Mouse (Mus musculus) lung, embryonic 15.5 days (tissue): ENCODE results near the gene Akap6. TPM values are rescaled to one million over a fixed set of nuclear protein-coding genes. Genes with fewer than 3 reads are reported as not detected.
A peak's percentile ranks its signal among the peaks of the same experiment; 100 is the strongest.

Source experiments
- ATAC-seq: fragments of 200-750 bp; cut with Nextera tagmentation; 2 replicates; pipeline ENCODE4 v1.8.0; 2017; ENCODE audit warnings: moderate number of reproducible peaks, borderline replicate concordance; ENCODE audit not compliant: low FRiP score, low TSS enrichment; ENCODE audit errors: extremely low read depth
- H3K27ac ChIP-seq: fragments of 300-500 bp; sonication (generic); 2 replicates; pipeline ENCODE4 v1.5.1; 2015; ENCODE audit warnings: moderate library complexity, mild to moderate bottlenecking, inconsistent platforms
- H3K27me3 ChIP-seq: fragments of 300-500 bp; sonication (generic); 2 replicates; pipeline ENCODE4 v1.6.1; 2015; ENCODE audit warnings: inconsistent platforms
- H3K36me3 ChIP-seq: fragments of 300-500 bp; sonication (generic); 2 replicates; pipeline ENCODE4 v1.6.1; 2015; ENCODE audit warnings: inconsistent platforms
- H3K4me1 ChIP-seq: fragments of 300-500 bp; sonication (generic); 2 replicates; pipeline ENCODE4 v1.6.1; 2015; ENCODE audit warnings: inconsistent platforms
- H3K4me2 ChIP-seq: fragments of 300-500 bp; sonication (generic); 2 replicates; pipeline ENCODE4 v1.6.1; 2015; ENCODE audit warnings: inconsistent platforms, mild to moderate bottlenecking, moderate library complexity
- H3K4me3 ChIP-seq: fragments of 300-500 bp; sonication (generic); 2 replicates; pipeline ENCODE4 v1.5.1; 2015; ENCODE audit warnings: mild to moderate bottlenecking, inconsistent platforms
- H3K9ac ChIP-seq: fragments of 300-500 bp; sonication (generic); 2 replicates; pipeline ENCODE4 v1.6.1; 2015; ENCODE audit warnings: inconsistent platforms
- H3K9me3 ChIP-seq: fragments of 300-500 bp; sonication (generic); 2 replicates; pipeline ENCODE4 v1.6.1; 2016; ENCODE audit warnings: inconsistent platforms
- WGBS: fragments of 180-500 bp; shearing (Covaris S2); methylation state at CpG from one replicate; pipeline ENCODE4 v1.1.7; 2015; 5-methylcytosine and 5-hydroxymethylcytosine counted together
- polyA plus RNA-seq: library from polyadenylated mRNA; unstranded; fragments of >200 nt; fragmentation: Nextera tagmentation; extraction: Ambion mirVana; gene quantifications from 2 replicates; pipeline ENCODE4 v1.2.1, GENCODE M21; 2015

The Akap6 gene
- polyA plus RNA-seq, 1 experiment from 2014 or later: 0.89 TPM

- Histone ChIP-seq H3K9me3 (no peaks in the 10 kb centered on the region), H3K36me3 (no peaks in the 10 kb centered on the region), H3K4me3 (no peak overlapping the region), H3K4me2 (no peak overlapping the region), H3K27ac (no peak overlapping the region), H3K4me1 (peaks cover 8% of the 10 kb centered on the region), H3K27me3 (no peaks in the 10 kb centered on the region), H3K9ac (no peak overlapping the region)
- 70% methylated on average over 11 of the region's 11 CpGs for WGBS
- no peak for ATAC-seq
These were observed 366.0 kb downstream of the Akap6 start for GRCm38 (mm10) chr12:53065031-53065785.

GRCm38 (mm10) chr12:53066321-53066720 is 367.1 kb downstream of the Akap6 start:
- peaks cover 2% of the 10 kb centered on the region; the same call in 1 of the 2 replicates for H3K4me1 ChIP-seq
- H3K9ac ChIP-seq: no peak overlapping the region
- no peak overlapping the region for H3K27ac ChIP-seq
- no peak overlapping the region for H3K4me3 ChIP-seq
- WGBS: 57% methylated on average over 9 of the region's 9 CpGs
- no peaks in the 10 kb centered on the region for H3K27me3 ChIP-seq
- H3K36me3 ChIP-seq: no peaks in the 10 kb centered on the region
- ATAC-seq: no peak
- H3K4me2 ChIP-seq: no peak overlapping the region
- no peaks in the 10 kb centered on the region for H3K9me3 ChIP-seq

DNA sequence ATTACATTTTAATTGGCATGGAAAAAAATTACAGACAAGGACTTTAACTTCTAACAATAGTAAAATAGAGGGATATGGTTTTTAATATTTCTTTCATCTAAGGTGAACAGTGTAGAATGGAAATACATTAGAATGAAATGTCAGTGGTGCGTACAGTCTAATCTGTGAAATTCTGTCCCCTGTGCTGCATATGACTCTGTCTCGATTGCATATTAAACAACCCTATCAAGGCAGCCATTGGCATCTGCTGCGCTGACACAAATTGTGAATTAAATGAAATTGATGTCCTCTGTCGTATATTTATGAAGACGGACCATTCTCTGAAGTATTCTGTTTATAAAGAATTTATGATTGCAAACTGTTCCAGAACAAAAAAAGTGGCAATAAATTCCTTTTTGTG is 371.7 kb downstream of the Akap6 start:
- Histone ChIP-seq H3K4me1 (no peaks in the 10 kb centered on the region), H3K9ac (no peak overlapping the region), H3K9me3 (no peaks in the 10 kb centered on the region), H3K4me2 (no peak overlapping the region), H3K27ac (no peak overlapping the region), H3K36me3 (no peaks in the 10 kb centered on the region), H3K4me3 (no peak overlapping the region), H3K27me3 (no peaks in the 10 kb centered on the region)
- no peak for ATAC-seq
- WGBS: 82% methylated on average over 5 of the region's 5 CpGs

DNA sequence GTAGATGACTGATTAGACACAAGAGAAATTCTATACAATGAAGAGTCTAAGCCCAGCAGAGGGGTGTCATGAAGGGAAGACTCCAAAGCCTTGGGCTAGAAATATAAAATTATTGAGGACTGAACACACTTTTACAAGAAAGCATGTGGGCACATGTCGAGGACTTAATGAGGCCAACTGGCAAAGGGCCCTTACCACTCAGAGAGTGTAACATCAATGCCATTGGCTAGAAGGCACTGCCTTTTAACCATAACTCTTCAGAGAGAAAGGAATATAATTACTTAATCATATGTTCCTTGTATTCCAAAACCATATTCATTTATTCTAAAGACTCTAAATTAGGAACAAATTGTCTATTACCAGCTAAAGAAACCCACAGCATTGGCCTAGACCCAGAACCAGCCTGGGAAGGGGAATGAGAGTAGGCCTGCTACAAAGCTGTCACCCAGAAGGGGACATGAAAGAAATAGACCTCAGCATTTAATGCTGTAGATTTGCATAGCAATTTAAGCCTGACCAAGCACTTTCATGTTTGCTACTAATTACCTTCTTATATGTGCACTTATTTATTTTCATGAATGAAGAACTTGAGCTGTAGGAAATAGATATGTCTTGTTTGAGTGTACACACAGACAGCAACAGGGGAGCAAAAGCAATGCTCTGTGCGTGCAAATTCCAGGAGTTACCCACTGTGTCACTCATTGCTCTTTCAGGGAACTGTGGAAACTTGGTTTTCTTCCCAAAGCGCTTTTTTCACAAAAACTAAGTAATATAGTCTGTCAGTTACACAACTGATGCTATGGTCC is 377.6 kb downstream of the Akap6 start:
- ATAC-seq: no peak
- Histone ChIP-seq H3K4me3 (no peak overlapping the region), H3K36me3 (no peaks in the 10 kb centered on the region), H3K9ac (no peak overlapping the region), H3K4me1 (no peaks in the 10 kb centered on the region), H3K9me3 (no peaks in the 10 kb centered on the region), H3K4me2 (no peak overlapping the region), H3K27me3 (no peaks in the 10 kb centered on the region), H3K27ac (no peak overlapping the region)
- 84% methylated on average over 3 of the region's 3 CpGs for WGBS

GRCm38 (mm10) chr12:53085789-53086188 is 386.6 kb downstream of the Akap6 start:
- no peak overlapping the region for H3K9ac ChIP-seq
- H3K4me1 ChIP-seq: no peaks in the 10 kb centered on the region
- no peak overlapping the region for H3K4me3 ChIP-seq
- H3K4me2 ChIP-seq: no peak overlapping the region
- ATAC-seq: no peak
- no peaks in the 10 kb centered on the region for H3K36me3 ChIP-seq
- no peak overlapping the region for H3K27ac ChIP-seq
- H3K9me3 ChIP-seq: no peaks in the 10 kb centered on the region
- WGBS: 37% methylated on average over 3 of the region's 3 CpGs
- H3K27me3 ChIP-seq: no peaks in the 10 kb centered on the region

- Histone ChIP-seq H3K4me3 (no peak overlapping the region), H3K36me3 (no peaks in the 10 kb centered on the region), H3K27me3 (peaks cover 5% of the 10 kb centered on the region; the same call in 1 of the 2 replicates), H3K9me3 (no peaks in the 10 kb centered on the region), H3K27ac (no peak overlapping the region), H3K4me1 (no peaks in the 10 kb centered on the region), H3K9ac (no peak overlapping the region), H3K4me2 (no peak overlapping the region)
- WGBS: 86% methylated on average over 10 of the region's 10 CpGs
- no peak for ATAC-seq
These were observed 413.1 kb downstream of the Akap6 start for GRCm38 (mm10) chr12:53112276-53112675.

GRCm38 (mm10) chr12:53119352-53119751 is 420.2 kb downstream of the Akap6 start:
- Histone ChIP-seq H3K4me3 (no peak overlapping the region), H3K4me1 (peaks cover under 1% of the 10 kb centered on the region), H3K36me3 (no peaks in the 10 kb centered on the region), H3K9ac (no peak overlapping the region), H3K27me3 (peaks cover 22% of the 10 kb centered on the region), H3K4me2 (no peak overlapping the region), H3K9me3 (no peaks in the 10 kb centered on the region), H3K27ac (no peak overlapping the region)
- no peak for ATAC-seq
- 48% methylated on average over 4 of the region's 4 CpGs for WGBS

- H3K4me3 ChIP-seq: no peak overlapping the region
- no peaks in the 10 kb centered on the region for H3K36me3 ChIP-seq
- H3K9me3 ChIP-seq: no peaks in the 10 kb centered on the region
- H3K9ac ChIP-seq: no peak overlapping the region
- H3K4me1 ChIP-seq: peaks cover 6% of the 10 kb centered on the region
- peaks cover 45% of the 10 kb centered on the region for H3K27me3 ChIP-seq
- 29% methylated on average over 7 of the region's 7 CpGs for WGBS
- 0 out of 2 replicates have a peak overlapping the region, but pooled peaks have one; percentile 33 for H3K4me2 ChIP-seq
- H3K27ac ChIP-seq: no peak overlapping the region
- ATAC-seq: peak; percentile 67; the same call in 1 of the 2 replicates
These were observed 424.9 kb downstream of the Akap6 start for GRCm38 (mm10) chr12:53124131-53124530.

DNA sequence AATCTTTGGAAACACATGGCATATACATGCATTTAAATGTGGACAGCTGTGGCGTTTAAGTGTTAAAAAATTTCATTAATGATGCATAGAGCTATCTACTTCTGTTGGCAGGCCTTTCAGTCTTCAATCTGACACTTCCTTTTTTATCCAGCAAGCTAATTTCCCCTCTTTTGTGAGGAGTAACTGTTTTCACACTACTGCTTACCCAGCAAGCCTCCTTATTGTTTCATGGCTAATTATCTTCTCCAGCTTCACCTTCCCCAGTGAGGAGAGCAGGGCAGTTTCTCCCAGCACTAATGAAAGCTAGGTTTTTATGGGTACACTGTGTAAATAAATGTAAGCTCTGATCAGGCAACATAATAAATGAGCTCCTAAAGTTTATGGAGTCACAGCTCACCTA is 425.5 kb downstream of the Akap6 start:
- no peak for ATAC-seq
- no peak overlapping the region for H3K9ac ChIP-seq
- peaks cover 43% of the 10 kb centered on the region for H3K27me3 ChIP-seq
- no peaks in the 10 kb centered on the region for H3K9me3 ChIP-seq
- 0 out of 2 replicates have a peak overlapping the region, but pooled peaks have one; percentile 33 for H3K4me2 ChIP-seq
- no peak overlapping the region for H3K27ac ChIP-seq
- H3K4me3 ChIP-seq: no peak overlapping the region
- H3K4me1 ChIP-seq: peaks cover 6% of the 10 kb centered on the region
- WGBS: 24% methylated on average over 1 of the region's 1 CpGs
- H3K36me3 ChIP-seq: no peaks in the 10 kb centered on the region

DNA sequence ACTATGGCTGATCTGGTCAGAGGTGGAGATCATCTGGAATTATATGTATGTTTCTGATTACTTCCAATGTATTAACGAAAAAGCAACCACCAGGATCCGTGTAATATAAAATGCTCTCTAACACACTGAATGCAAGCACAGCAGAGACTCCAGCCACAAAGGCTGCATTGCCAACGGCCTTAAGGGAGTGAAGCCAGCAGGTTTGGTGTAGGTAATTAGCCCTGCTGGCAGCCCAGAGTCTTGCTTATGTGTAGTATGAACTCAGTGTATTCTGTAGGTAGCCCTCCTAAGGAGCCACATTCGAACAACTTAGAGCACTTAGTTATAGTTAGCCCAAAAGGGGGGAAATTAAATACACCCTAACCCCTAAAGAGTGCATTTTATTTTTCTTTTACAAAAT is 426.1 kb downstream of the Akap6 start:
- WGBS: 69% methylated on average over 4 of the region's 4 CpGs
- Histone ChIP-seq H3K27ac (no peak overlapping the region), H3K36me3 (no peaks in the 10 kb centered on the region), H3K4me3 (no peak overlapping the region), H3K9ac (no peak overlapping the region), H3K27me3 (peaks cover 42% of the 10 kb centered on the region), H3K9me3 (no peaks in the 10 kb centered on the region), H3K4me1 (peaks cover 6% of the 10 kb centered on the region), H3K4me2 (no peak overlapping the region)
- ATAC-seq: no peak

GRCm38 (mm10) chr12:53134196-53134595 is 435.0 kb downstream of the Akap6 start:
- no peak overlapping the region for H3K4me2 ChIP-seq
- H3K4me3 ChIP-seq: no peak overlapping the region
- no peak overlapping the region for H3K9ac ChIP-seq
- no peaks in the 10 kb centered on the region for H3K4me1 ChIP-seq
- ATAC-seq: no peak
- no peaks in the 10 kb centered on the region for H3K9me3 ChIP-seq
- H3K27ac ChIP-seq: no peak overlapping the region
- 62% methylated on average over 2 of the region's 2 CpGs for whole genome bisulfite sequencing
- peaks cover 3% of the 10 kb centered on the region; the same call in 1 of the 2 replicates for H3K27me3 ChIP-seq
- H3K36me3 ChIP-seq: no peaks in the 10 kb centered on the region

- Histone ChIP-seq H3K4me1 (no peaks in the 10 kb centered on the region), H3K27me3 (no peaks in the 10 kb centered on the region), H3K9me3 (no peaks in the 10 kb centered on the region), H3K36me3 (no peaks in the 10 kb centered on the region), H3K27ac (no peak overlapping the region), H3K4me3 (no peak overlapping the region), H3K4me2 (no peak overlapping the region), H3K9ac (no peak overlapping the region)
- whole genome bisulfite sequencing: 84% methylated on average over 3 of the region's 3 CpGs
- no peak for ATAC-seq
These were observed 438.1 kb downstream of the Akap6 start for GRCm38 (mm10) chr12:53137331-53137730.
